Mouse (Mus musculus) mouse embryonic stem cell (cell line): Measurements from ENCODE around the gene Efhd2.

Experiments used
- in situ Hi-C, 2 experiments: fragments of 300-500 bp; cut with MboI; formaldehyde crosslinking; loops; 1 replicate in 1 of 2; 3 replicates in 1 of 2; pipeline ENCODE4 v1.14.3; 2019 to 2020; ENCODE audit warnings: low sequenced_read_pairs in 2 of 2, low pct_unique_long_range_greater_than_20kb in 1 of 2, mixed read lengths in 1 of 2; ENCODE audit not compliant: unreplicated experiment in 1 of 2

The Efhd2 gene

GRCm38 (mm10) chr4:141863726-141864280, 10.9 kb downstream of the Efhd2 start:
- in situ Hi-C loops: loop anchor here in 1 of 2 experiments (5.0 kb wide), 1 partner anchor 93 kb away; no protein-coding TSS in a partner anchor

GRCm38 (mm10) chr4:141862867-141863266, 11.9 kb downstream of the Efhd2 start:
- in situ Hi-C loops: loop anchor here in 1 of 2 experiments (5.0 kb wide), 1 partner anchor 94 kb away; no protein-coding TSS in a partner anchor

- in situ Hi-C loops: loop anchor here in 1 of 2 experiments (5.0 kb wide), 1 partner anchor 96 kb away; no protein-coding TSS in a partner anchor
Measured at GRCm38 (mm10) chr4:141861591-141862295, 13.0 kb downstream of the Efhd2 start.

- in situ Hi-C loops: loop anchor here in 1 of 2 experiments (5.0 kb wide), 1 partner anchor 97 kb away; no protein-coding TSS in a partner anchor
Measured at GRCm38 (mm10) chr4:141860246-141860841, 14.4 kb downstream of the Efhd2 start.

- in situ Hi-C loops: no loop called here
Measured at GRCm38 (mm10) chr4:141859351-141859750, 15.4 kb downstream of the Efhd2 start.

GRCm38 (mm10) chr4:141858501-141858900, 16.2 kb downstream of the Efhd2 start:
- in situ Hi-C loops: no loop called here

- in situ Hi-C loops: no loop called here
Measured at GRCm38 (mm10) chr4:141857422-141857930, 17.2 kb downstream of the Efhd2 start.

GRCm38 (mm10) chr4:141853437-141853836, 21.3 kb downstream of the Efhd2 start:
- in situ Hi-C loops: no loop called here

- in situ Hi-C loops: no loop called here
Measured at GRCm38 (mm10) chr4:141845999-141846398, 28.7 kb downstream of the Efhd2 start, which contains the start of gene Ctrc. TSS of gene Ctrc (minus strand) at chr4:141846359.

GRCm38 (mm10) chr4:141834536-141835095, 40.1 kb downstream of the Efhd2 start:
- in situ Hi-C loops: no loop called here

- in situ Hi-C loops: no loop called here
Measured at GRCm38 (mm10) chr4:141833911-141834310, 40.8 kb downstream of the Efhd2 start.

- in situ Hi-C loops: no loop called here
Measured at GRCm38 (mm10) chr4:141831361-141831760, 43.4 kb downstream of the Efhd2 start.

GRCm38 (mm10) chr4:141830381-141830780, 44.3 kb downstream of the Efhd2 start:
- in situ Hi-C loops: no loop called here

- in situ Hi-C loops: no loop called here
Measured at GRCm38 (mm10) chr4:141828177-141828576, 46.5 kb downstream of the Efhd2 start.

GRCm38 (mm10) chr4:141827401-141827800, 47.3 kb downstream of the Efhd2 start:
- in situ Hi-C loops: no loop called here

- in situ Hi-C loops: no loop called here
Measured at GRCm38 (mm10) chr4:141826060-141826459, 48.7 kb downstream of the Efhd2 start, which contains the start of gene Cela2a. TSS of gene Cela2a (minus strand) at chr4:141826160.

- in situ Hi-C loops: no loop called here
Measured at GRCm38 (mm10) chr4:141822979-141823378, 51.7 kb downstream of the Efhd2 start.

GRCm38 (mm10) chr4:141822089-141822488, 52.6 kb downstream of the Efhd2 start:
- in situ Hi-C loops: no loop called here

- in situ Hi-C loops: no loop called here
Measured at GRCm38 (mm10) chr4:141821178-141821577, 53.5 kb downstream of the Efhd2 start.
